In genomic region chr14:47356622-47357021, GRCm38 (mm10) we compare ENCODE assay signal across 16 mouse cellular contexts.
"Had no signal": no experiment of that assay in that cellular context is flagged by ENCODE, and none has a peak within 500 bp of the region (broad histone marks: within the 10 kb centered on the region; RNA-seq: fewer than 3 reads in every experiment).

No protein-coding gene starts in this region.

- H3K9me3 ChIP-seq: neural tube, embryonic 13.5 days; neural tube, embryonic 15.5 days; stomach, embryonic 15.5 days had no signal

- H3K4me3 ChIP-seq: neural tube, embryonic 13.5 days; neural tube, embryonic 15.5 days; stomach, embryonic 15.5 days had no signal

- DNase-seq: retina, postnatal 1 day; right cerebral cortex, adult 18-20 months; right cerebral cortex, postnatal 14 days; right cerebral cortex, postnatal 25 days; right cerebral cortex, postnatal 4 days; spleen, adult 18-20 months; thymus, adult 18-20 months; thymus, adult 2 months; thymus, postnatal 14 days; thymus, postnatal 25 days; thymus, postnatal 36 days; thymus, postnatal 4 days had no signal

- H3K4me2 ChIP-seq: neural tube, embryonic 13.5 days; neural tube, embryonic 15.5 days; stomach, embryonic 15.5 days had no signal

- H3K27ac ChIP-seq: neural tube, embryonic 13.5 days; neural tube, embryonic 15.5 days; stomach, embryonic 15.5 days; stomach, postnatal 0 days had no signal

- H3K4me1 ChIP-seq: neural tube, embryonic 13.5 days; neural tube, embryonic 15.5 days; stomach, embryonic 15.5 days had no signal

- H3K27me3 ChIP-seq: neural tube, embryonic 13.5 days; neural tube, embryonic 15.5 days; stomach, embryonic 15.5 days had no signal

- H3K36me3 ChIP-seq: neural tube, embryonic 13.5 days; neural tube, embryonic 15.5 days; stomach, embryonic 15.5 days had no signal
